Mouse (Mus musculus) left cerebral cortex, postnatal 36 days (tissue): ENCODE data around the gene Tubgcp2. TPM values are rescaled to one million over a fixed set of nuclear protein-coding genes. Genes with fewer than 3 reads are reported as not detected.

Experiments
- DNase-seq, 2 experiments: peaks; one replicate each; pipeline ENCODE4 v3.0.0; 2021 to 2022; ENCODE audit warnings: low spot score in 2 of 2, mixed read lengths in 1 of 2
- intact Hi-C: fragments of 180-260 bp; cut with DNase I; formaldehyde crosslinking; loops from one replicate; pipeline ENCODE4 v1.15.1; 2025
- microRNA-seq: library from miRNA; unstranded; fragments of <30 nt; microRNA quantifications from one replicate; pipeline ENCODE4 v1.2.0, GENCODE M21; 2022
- total RNA-seq, 2 experiments: library from RNA; stranded (reverse); gene quantifications; 2 replicates each; pipeline ENCODE4 v1.2.3; 2021

Tubgcp2 gene
- total RNA-seq, 2 experiments from 2014 or later: 35.3 to 36.9 TPM

DNA sequence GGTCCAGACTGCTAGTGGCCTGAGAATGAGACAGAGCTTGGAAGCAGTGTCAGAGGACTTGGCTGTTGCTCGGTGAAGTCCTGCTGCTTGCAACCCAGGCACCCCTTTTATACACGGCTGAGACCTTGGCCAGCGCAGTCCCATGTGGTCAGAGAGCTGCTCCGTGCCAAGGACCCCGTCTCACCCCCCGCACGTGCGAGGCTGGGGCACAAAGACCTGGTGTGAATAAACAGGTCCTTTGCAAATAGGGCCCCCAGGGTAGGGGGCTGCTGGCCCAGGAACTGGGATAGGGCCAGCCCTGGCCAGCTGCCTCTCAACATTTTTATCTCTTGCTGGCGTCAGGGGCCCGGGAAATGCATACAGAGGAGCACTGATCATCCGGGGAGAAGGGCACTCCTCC is 78.5 kb downstream of the Tubgcp2 start:
- intact Hi-C loops: no loop called here
- no peak for DNase-seq

GRCm38 (mm10) chr7:139957437-139957836 is 79.0 kb downstream of the Tubgcp2 start:
- intact Hi-C loops: no loop called here
- DNase-seq: no peak

DNA sequence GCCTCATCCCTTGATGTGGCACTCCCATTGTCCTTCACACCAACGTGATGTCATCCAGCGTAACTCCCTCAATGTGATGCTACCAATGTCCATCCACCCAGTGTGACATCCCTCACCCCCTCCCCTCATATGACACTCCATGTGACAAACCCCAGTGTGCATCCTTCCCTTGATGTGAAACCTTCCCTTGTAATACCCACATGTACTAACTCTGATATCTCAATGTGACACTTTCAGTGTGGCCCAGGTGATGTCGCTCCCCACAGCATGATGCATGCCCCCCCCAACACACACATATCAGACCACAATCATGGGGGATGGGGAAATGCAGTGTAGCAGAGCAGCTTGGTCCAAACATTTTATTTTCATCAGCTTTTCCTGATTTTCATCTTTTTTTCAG is 79.8 kb downstream of the Tubgcp2 start:
- intact Hi-C loops: no loop called here
- no peak for DNase-seq

GRCm38 (mm10) chr7:139955505-139955904 is 81.0 kb downstream of the Tubgcp2 start:
- no peak for DNase-seq
- intact Hi-C loops: no loop called here

DNA sequence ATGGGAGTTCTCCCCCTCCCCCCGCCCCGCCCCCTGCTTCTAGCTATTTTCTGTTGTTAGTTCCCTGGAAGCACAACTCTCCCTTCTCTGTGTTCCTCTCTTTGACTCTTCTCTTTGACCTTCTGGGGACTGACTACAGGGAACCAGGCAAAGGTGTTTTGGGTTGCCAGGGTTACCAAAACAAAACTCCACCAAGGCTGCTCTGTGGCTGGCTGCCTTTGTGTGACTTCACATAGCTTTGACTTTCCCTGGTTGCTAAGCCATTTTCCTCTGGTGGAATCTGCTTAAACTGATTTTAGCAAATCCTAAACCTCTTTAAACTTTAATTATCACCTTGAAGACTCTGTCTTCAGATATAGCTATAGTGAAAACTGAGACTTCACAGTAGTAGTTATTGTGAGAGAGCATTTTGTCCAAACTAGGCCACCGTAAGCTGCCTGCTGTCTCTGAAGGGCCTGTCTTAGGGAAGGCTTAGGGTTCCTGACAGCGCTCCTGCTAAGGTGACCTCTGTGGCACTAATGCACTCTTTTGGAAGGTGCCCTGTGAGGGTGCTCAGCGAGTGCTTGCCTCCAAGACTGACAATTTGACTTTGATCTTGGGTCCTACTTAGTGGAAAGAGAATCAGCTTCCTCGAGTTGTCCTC is 84.4 kb downstream of the Tubgcp2 start:
- intact Hi-C loops: no loop called here
- DNase-seq: no peak

DNA sequence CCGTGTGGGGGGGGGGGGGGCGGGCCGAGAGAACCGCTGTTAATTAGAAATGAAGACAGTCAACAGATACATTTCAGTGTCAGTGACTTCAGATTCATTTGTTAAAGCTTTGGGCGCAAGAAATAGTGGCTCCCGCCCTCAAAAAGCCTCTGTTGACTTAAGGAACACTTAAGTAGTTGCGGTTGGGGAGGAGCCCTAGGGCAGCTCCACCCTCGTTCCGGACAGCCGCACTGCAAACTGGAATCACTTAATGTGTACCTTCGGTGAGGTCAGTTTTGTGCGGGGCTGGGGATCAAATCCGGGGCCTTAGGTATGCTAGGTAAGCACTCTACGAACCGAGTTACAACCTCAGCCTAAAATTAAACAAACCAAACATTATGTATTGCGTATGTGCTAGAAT is 85.4 kb downstream of the Tubgcp2 start:
- DNase-seq: no peak
- intact Hi-C loops: no loop called here

- intact Hi-C loops: no loop called here
- no peak for DNase-seq
Measured at GRCm38 (mm10) chr7:139950283-139950971, 86.0 kb downstream of the Tubgcp2 start.

- DNase-seq: no peak
- intact Hi-C loops: no loop called here
Measured at GRCm38 (mm10) chr7:139949893-139950282, 86.6 kb downstream of the Tubgcp2 start.

GRCm38 (mm10) chr7:139946032-139946431 is 90.4 kb downstream of the Tubgcp2 start:
- intact Hi-C loops: no loop called here

More at GRCm38 (mm10) chr7:139946032-139946431, 90.4 kb downstream of the Tubgcp2 start:
- DNase-seq: no peak

Small RNAs within 50 kb of the gene (microRNA-seq; reads per million reads assigned to microRNA genes)
- gene Mir202 (1.8 reads per million), gene Mir7062 (0.76 reads per million), gene mmu-mir-7686 (not detected)

Other genes starting within 250 kb of the Tubgcp2 start
- 10 to 100 TPM; 57.5 to 67.0 TPM for gene Adgra1, start 202.5 kb downstream of the Tubgcp2 start, total RNA-seq
- gene Kndc1, start 142.0 kb downstream of the Tubgcp2 start, total RNA-seq: 10 to 100 TPM; 70.1 to 70.2 TPM
- not detected for gene Utf1, start 92.9 kb downstream of the Tubgcp2 start, total RNA-seq
- gene 6430531B16Rik, start 57.9 kb downstream of the Tubgcp2 start, total RNA-seq: 1 to 10 TPM; 1.0 to 2.0 TPM
- 1 to 10 TPM; 1.7 to 3.5 TPM for gene Adam8, start 44.1 kb downstream of the Tubgcp2 start, total RNA-seq
- gene Zfp511, start 278 bp downstream of the Tubgcp2 start, total RNA-seq: 10 to 100 TPM; 20.8 to 24.4 TPM
- under 1 TPM; 0.20 to 0.25 TPM for gene Msx3, start 12.4 kb upstream of the Tubgcp2 start, total RNA-seq
- 100 to 1,000 TPM; 191 TPM for gene Caly, start 45.9 kb upstream of the Tubgcp2 start, total RNA-seq
- not detected for gene Prap1, start 56.7 kb upstream of the Tubgcp2 start, total RNA-seq
- gene Fuom, start 65.8 kb upstream of the Tubgcp2 start, total RNA-seq: 10 to 100 TPM; 47.5 to 52.8 TPM
- 1 to 10 TPM; 5.6 TPM for gene Paox, start 79.1 kb upstream of the Tubgcp2 start, total RNA-seq
- 10 to 100 TPM; 51.0 to 53.0 TPM for gene Echs1, start 79.8 kb upstream of the Tubgcp2 start, total RNA-seq
- gene Mtg1, start 100.9 kb upstream of the Tubgcp2 start, total RNA-seq: 10 to 100 TPM; 20.8 to 20.9 TPM
- 100 to 1,000 TPM; 141 to 186 TPM for gene Sprn, start 118.2 kb upstream of the Tubgcp2 start, total RNA-seq
- not detected for gene Olfr522, start 128.1 kb upstream of the Tubgcp2 start, total RNA-seq
- not detected for gene Olfr523, start 136.5 kb upstream of the Tubgcp2 start, total RNA-seq
- gene Olfr524, start 169.3 kb upstream of the Tubgcp2 start, total RNA-seq: not detected
- not detected for gene Cd163l1, start 181.6 kb upstream of the Tubgcp2 start, total RNA-seq
- gene 5830411N06Rik, start 210.6 kb upstream of the Tubgcp2 start, total RNA-seq: not detected